Mouse (Mus musculus) heart, adult 9 months (tissue): ENCODE measurements around the gene Nup107.
"Not testable (repeated sequence)": the region's sequence is repeated elsewhere in the genome, so short reads cannot be mapped to it uniquely, and the experiment has no call there.

Experiments
- DNase-seq, 2 experiments: peaks; one replicate each; pipeline ENCODE4 v3.0.0; 2022; ENCODE audit warnings: low spot score in 2 of 2

Nup107 gene

DNA sequence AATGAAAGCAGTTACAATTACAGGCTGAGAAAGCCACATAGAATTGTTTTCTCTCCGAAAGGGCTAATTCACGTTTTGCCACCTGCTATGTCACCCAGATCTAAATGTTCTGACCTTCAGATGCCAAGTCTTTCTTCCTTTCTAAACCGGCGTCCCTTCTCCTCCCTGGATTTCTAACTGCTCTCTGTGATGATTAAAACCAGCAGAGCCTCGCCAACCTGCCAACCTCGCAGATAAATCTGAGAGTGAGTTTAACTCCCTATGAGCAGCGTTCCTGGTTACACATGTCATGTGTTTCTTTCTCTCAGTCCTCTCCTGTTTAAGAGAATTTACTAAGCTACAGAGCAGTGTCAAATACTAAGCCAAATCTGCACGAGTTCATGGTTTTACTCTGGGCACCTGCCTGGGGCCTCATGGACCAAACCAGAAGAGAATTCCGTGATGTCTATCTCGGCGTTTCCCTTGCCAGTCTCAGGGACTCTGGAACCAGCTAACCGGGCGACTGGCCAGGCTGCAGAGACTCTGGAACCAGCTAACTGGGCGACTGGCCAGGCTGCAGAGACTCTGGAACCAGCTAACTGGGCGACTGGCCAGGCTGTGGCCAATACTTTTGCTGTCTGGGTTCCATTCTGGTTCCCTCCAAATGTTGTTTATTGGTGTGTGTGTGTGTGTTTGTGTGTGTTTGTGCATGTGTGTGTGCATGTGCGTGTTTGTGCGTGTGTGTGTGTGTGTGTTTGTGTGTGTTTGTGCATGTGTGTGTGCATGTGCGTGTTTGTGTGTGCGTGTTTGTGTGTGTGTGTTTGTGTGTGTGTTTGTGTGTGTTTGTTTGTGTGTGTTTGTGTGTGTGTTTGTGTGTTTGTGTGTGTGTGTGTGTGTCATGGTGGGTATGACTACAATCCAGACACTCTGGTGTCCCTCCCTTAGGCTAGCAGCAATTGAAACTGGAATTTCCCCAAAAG is 74.1 kb downstream of the Nup107 start:
- DNase-seq, result peak in 1 of 2 experiments; percentile 52

DNA sequence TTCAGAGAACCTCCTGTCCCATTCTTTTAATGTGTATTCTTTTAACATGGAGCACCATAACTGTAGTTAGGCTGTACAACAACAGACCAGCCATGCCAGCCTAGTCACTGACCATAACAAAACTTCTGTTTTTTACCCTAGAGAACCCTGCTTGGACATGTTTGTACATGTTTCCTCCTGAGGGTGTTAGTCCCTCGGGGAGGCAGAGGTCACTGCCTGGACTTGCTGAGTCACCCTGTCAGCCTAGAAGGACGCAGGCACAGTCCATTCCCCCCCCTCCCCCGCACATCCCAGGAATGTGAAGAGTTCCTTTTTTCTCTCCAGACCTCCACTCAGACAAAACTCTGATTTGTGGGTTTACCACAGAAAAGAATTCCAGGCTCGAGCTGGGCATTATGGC is 74.9 kb downstream of the Nup107 start:
- peak; percentile 52 to 63 for DNase-seq

DNA sequence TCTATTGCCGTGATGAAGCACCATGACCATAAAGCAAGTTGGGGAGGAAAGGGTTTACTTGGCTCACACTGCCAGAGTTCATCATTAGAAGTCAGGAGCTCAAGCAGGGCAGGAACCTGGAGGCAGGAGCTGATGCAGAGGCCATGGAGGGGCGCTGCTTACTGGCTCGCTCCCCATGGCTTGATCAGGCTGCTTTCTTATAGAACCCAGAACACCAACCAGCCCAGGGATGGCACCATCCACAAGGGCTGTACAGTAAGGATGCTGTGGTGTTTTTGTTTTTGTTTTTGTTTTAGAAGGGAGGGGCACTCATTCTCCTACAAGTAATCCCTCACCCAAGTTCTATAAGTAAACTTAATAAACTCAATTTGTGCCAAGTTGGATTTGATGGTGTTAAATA is 75.8 kb downstream of the Nup107 start:
- no peak for DNase-seq

DNA sequence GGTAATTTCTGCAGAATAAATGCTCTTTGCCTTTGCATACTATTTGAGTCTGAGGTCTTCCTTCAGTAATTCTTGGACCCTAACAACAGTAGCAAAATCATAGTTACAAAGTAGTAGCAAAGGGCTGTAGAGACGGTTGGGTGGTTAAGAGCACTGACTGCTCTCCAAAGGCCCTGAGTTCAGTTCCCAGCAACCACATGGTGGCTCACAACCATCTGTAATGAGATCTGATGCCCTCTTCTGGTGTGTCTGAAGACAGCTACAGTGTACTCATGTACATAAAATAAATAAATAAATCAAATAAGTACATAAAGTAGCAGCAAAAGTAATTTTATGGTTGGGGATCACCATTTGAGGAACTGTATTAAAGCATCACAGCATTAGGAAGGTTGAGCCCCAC is 76.9 kb downstream of the Nup107 start:
- not testable (repeated sequence) for DNase-seq

DNA sequence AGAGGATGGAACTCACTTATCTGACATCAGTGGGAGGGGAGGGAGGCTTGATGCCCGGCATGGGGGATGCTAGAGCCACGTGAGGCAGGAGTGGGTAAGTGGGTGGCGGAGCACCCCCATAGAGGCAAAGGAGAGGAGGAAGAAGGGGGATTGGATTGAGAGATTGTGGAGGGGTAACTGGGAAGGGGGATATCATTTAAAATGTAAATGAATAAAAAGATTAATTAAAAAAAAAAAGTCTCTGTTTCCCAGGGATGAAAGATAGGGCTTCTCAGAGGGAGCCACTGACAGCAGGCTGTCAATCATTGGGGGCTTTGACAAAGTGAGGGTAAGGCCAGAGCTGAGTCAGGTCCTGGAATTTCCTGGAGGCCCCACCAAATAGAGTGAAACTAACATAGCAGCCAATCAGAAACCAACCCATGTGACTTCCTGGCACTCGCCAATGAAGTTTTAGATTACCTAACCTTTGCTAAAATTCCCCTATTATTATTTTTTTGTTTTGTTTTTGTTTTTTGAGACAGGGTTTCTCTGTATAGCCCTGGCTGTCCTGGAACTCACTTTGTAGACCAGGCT is 77.5 kb downstream of the Nup107 start:
- DNase-seq, result no peak

DNA sequence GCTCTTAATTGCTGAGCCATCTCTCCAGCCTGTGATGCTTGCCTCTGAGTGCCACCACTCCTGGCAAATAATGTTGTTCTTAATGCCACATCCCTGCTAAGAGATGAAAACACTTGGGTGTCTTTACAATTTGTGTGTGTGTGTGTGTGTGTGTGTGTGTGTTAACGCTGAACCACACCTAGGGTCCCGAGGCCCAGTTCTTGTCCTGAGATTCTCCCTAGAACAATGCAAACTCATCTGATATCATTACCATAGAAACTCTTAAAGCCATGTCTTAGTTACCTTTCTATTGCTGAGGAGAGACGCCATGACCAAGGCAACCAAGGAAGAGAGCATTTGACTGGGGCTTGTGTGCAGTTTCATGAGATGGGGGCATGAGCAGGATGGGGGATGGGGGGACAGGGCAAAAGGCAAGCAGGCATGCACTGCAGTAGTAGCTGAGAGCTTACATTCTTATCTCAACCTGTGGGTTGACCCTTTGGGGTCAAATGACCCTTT is 78.4 kb downstream of the Nup107 start:
- no peak for DNase-seq

DNA sequence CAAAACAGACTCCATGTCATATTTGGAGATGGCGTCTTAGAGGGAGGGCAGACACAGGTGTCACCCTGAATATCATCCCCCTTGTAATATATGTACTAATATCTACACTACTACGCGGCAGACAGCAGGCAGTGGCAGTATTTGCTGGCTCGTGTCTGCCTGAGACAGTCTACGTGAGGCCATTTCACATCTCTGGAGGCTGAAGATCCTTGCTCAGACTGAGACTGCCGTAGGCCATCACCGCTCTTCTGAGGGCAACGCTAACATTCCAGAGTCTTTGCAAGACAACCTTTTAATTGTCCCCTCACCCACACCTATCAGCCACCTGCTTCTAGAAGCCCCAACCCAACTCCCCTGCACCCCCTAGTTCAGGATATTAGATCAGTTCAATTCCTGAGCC is 79.0 kb downstream of the Nup107 start:
- no peak for DNase-seq

DNA sequence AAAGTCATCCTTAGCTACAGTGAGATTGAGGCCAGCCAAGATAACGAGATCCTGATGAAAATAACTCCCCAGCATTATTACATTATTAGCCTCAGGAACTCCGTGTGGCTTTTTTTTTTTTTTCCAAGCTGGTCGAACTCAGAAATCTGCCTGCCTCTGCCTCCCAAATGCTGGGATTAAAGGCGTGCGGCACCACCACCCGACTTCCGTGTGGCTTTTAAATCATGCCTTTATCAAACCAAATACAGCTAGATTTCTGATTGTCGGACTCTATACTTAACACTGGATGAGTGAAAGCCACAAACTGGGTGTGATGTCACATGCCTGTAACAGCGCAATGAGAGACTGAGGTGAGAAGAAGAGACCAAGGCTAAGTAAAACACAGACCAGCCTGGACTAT is 79.6 kb downstream of the Nup107 start:
- no peak for DNase-seq

DNA sequence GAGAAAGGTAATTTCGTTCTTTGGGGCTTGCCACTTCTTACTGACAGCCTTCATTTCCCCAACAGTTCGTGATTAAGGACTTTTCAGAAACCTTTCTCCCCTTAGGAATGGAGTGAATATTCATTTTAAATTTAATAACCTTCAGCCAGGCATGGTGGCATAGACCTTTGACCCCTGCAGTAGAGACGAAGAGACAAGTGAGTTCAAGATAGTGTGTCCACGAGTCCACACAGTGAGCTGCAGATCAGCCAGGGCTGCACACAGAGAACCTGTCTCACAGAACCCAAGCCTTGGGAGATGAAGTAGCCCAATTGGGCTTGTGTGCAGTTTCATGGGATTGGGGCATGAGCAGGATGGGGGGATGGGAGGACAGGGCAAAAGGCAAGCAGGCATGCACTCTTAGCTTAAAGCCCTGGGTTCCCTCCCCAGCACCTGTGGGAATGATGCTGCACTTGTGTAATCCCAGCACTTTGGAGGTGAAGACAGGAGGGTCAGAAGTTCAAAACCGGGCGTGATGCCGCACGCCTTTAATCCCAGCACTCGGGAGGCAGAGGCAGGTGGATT is 80.2 kb downstream of the Nup107 start:
- no peak for DNase-seq

DNA sequence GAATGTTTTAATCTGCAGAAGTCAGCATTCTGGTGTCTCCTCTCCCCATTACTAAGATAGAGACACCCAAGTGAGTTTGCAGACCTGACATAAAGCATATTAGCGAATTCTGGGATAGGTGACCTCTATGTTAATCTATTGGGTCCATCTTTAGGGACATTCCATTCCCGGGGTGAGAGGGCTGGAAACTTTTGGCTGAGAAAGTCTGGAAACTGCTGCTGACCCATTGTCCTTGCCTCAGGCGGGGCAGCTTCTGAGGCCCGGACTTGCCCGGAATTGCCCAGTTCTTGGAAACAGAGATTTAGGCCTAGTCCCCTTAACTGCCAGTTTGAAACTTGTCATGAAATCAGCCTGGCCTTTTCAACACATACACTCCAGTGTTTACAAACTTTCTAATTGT is 81.1 kb downstream of the Nup107 start:
- DNase-seq, result no peak

DNA sequence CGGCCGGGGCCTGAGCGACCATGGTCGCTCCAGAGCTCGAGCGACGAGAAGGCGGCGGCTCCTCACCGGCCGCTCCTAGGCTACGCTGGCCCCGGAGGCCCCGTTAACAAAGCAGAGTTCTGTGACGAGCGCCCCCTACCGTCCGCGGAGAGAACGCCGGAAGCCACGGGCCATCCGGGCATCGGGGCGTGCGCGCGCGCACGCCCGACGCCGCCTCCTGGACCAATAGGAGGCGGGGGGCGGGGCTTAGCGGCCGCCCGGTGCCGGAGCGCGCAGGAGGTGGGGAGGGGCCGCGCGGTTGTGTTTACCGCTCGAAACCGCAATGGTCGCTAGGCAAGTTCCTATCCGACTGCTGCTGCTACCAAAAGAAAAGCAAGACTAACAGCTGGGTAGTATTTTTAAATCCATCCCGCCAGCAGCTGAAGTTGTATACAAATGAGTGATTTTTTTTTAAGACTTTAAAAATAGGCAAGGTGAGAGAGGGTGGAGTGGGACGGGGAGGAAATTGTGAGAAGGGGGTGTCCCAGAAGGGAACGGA is 81.8 kb downstream of the Nup107 start, which contains the start of gene Mdm2:
Gene Mdm2, minus strand, starts transcription at position 155 of the 538 bp plus-strand sequence.
- peak; percentile 90 to 94 for DNase-seq

DNA sequence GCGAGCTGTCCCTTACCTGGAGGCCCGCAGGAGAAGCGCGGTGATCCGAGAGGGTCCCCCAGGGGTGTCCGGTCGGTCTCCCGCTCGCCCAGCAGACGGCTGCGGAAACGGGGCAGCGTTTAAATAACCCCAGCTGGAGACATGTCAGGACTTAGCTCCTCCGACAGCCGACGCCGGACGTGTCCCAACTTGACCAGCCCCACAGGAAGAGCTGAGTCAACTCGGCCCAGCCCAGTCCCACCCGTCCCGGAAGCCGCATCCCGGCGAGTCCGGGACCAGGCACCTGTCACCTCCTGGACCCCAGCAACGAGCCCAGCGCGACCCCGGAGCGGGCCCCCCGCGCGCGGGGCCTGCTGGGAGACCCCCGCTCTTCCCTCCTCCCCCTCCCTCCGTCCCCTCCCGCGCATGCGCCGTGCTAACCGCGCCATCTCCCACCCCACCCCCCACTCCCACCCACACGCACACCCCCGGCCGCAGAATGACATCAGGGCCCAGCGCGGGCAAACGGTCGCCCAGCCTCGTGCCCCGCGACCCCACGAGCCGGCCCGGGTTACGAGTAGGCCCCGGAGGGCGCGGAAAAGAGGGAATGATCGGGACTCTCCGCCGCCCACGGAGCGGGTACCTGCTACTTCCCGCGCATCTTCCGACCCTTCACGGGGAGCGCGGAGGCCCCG is 82.4 kb downstream of the Nup107 start:
- DNase-seq, result peak; percentile 85 to 86

DNA sequence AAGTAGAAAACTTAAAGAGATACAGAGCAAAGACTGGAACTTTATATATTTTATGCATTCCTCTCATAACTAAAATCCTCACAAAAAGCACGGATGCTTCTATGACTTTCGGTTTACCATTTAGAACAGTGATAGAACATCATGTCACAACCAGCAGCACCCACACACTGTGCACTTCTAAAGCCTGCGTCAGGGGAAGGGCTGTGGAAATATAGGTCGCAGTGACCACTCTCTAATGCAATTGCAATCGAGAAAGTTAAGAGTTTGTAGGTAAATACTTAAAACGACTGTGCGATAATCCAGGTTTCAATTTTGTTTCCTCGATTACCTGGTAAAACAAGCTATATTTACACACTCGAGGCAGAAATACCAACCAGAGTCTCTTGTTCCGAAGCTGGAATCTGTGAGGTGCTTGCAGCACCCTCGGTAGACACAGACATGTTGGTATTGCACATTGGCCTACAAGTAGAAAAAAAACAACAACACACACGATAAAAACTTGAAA is 83.1 kb downstream of the Nup107 start:
- DNase-seq, result no peak

DNA sequence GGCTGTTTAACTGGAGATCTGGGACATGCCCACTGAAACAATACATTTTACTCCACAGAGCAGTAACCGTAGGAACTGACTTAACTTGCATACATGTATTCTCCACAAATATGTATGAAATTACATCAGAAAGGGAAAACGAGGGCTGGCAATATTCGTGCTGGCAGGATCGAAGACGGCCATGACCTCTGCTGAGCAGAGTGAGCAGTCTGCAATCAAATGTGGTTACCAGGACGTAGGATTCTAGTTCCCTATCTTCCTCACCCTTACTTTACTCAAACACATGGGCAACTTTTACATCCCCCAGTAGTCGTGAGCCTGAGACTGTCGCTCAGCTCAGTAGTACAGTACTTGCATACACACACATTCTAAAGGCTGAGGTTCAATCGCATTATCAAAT is 83.6 kb downstream of the Nup107 start:
- DNase-seq, result no peak

DNA sequence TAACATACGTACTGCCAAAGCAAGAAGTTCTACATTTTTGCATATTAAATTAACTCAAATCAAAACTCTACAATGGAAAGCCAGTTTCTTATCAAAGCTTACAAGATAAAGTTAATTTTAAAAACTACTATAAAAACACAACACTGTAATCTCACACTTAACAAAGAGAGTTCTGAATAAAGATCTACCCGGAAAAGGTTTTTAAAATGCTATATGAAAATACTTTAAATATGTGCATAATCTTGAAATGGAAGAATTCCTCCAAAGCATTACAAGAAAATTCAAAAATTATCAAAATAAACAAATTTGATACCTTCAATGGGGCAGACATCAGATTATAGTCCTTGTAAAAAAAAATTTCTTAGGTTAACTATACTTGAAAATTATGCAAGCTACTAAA is 84.1 kb downstream of the Nup107 start:
- no peak for DNase-seq

DNA sequence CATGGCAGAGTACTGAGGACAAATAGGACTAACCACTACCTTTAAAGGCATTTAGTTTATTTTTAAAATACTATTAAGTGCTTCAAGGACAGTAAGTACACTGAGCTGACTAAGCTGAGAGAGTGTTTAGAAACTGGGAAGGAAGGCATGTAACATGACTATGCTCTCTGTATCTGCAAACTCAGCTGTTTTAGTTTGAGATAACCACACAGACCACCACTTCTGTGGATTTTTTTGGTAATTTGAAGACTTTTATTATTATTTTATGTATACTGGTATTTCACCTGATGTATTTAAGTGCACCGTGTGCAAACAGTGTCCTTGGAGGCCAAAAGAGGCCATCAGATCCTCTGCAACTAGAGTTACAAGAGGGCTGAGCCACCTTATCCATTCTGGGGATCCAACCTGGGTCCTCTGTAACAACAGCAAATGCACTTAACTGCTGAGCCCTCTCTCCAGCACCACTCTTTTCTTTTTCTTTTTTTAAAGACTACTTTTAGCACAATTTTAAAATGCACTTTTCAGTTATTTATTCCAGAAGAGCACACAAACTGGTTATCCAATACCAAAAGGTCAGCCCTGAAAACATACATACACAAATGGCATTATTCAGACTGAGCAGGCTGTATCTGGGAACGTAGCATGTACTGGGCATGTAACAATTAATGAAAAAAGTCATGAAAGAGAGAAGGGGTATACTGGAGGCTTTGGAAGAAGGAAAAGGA is 85.2 kb downstream of the Nup107 start:
- DNase-seq, result no peak

DNA sequence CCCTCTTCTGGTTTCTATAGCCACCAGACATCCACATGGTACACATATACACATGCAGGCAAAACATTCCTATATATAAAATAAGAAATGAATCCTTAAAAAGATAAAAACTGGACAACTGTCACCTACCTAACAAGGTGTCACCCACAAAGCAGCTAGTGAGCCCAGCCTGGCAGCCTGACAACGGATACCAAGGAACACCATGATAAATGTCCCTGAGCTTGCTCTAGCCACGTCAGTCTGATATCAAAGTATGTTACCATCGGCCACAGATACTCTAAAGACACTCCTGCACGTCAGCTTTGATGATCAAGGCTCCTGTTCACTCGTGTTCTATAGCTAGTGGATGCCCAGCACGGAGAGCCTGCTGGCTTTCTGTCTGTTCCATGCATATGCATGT is 86.1 kb downstream of the Nup107 start:
- no peak for DNase-seq

DNA sequence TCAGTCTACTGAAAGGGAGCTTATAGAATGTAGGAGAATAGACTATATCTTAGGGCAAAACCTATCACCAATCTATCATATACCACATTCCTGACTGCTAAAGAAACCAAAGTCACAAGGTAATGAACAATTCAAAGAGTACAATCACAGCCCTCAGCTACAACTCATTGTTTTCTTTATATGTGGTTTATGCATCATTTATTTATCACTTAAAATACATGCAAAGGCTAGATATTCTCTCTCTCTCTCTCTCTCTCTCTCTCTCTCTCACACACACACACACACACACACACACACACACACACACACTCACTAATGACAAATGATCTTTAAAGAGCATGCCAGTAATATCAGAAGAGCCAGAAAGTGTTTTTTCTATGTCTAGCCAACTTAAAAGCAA is 86.7 kb downstream of the Nup107 start:
- DNase-seq, result no peak

DNA sequence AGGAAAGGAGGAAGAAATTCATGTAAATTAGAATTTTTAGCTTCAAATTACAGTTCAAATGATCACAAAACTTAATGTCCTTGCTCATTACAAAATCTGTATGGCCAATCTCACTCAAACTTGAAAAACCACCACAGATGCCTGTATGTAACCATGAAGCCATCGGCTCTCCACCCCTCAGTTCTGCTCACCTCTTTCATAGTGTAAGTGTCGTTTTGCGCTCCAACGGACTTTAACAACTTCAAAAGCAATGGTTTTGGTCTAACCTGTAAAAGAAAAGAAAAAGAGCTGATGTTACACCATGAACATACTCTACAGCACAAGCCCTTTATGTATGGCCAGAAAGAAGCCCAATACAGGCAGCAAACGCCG is 87.6 kb downstream of the Nup107 start:
- no peak for DNase-seq

DNA sequence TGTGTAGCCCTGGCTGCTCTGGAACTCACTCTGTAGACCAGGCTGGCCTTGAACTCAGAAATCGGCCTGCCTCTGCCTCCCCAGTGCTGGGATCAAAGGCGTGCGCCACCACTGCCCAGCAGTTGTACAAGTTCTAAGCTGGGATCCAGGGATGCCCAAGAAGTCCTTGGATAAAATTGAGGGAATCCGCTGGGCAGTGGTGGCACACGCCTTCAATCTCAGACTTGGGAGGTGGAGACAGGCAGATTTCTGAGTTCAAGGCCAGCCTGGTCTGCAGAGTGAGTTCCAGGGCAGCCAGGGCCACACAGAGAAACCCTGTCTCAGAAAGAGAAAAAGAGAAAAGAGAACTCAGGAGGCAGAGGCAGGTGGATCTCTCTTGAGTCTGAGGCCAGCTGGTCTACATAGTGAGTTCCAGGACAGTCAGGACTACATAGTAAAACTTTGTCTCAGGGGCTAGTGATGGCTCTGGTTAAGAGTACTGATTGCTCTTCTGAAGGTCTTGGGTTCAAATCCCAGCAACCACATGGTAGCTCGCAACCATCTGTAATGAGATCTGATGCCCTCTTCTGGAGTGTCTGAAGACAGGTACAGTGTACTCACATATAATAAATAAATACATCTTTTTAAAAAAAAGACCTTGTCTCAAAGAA is 88.1 kb downstream of the Nup107 start:
- DNase-seq, result not testable (repeated sequence)

DNA sequence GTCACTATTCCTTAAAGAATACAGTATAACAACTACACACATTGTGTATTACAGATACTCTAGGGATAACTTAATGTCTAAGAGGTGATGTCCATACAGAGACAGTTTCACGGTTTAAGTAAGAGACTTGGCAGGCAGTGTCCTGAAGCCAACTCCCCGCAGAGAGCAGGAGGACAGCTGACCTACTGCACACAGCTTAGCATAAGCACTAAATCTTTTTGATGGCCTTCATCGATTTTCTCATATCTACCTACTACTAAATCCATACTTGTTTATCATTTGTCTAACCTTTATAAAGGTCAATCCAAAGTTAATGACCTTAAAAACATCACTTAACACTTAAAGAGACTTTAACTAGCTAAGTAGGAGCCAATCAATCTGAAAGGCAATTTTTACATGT is 89.0 kb downstream of the Nup107 start:
- no peak for DNase-seq
